Mouse (Mus musculus) adrenal gland, adult (tissue): ENCODE results near the gene Srp68.

Source experiments
- DNase-seq, 2 experiments: peaks; one replicate each; pipeline ENCODE4 v3.0.0; 2022 to 2023; ENCODE audit warnings: low spot score in 1 of 2; ENCODE audit not compliant: inconsistent age in 2 of 2

The Srp68 gene

GRCm38 (mm10) chr11:116274045-116274666, at the start of gene Srp68:
Srp68 (minus strand) TSS chr11:116274217.
- DNase-seq, result peak; percentile 93 to 98

GRCm38 (mm10) chr11:116318719-116319659, 45.0 kb upstream of the Srp68 start:
- peak; percentile 85 to 95 for DNase-seq

GRCm38 (mm10) chr11:116312359-116312758, 38.3 kb upstream of the Srp68 start:
- no peak for DNase-seq

GRCm38 (mm10) chr11:116311169-116311568, 37.2 kb upstream of the Srp68 start:
- DNase-seq, result no peak

GRCm38 (mm10) chr11:116309601-116310000, 35.6 kb upstream of the Srp68 start:
- DNase-seq, result no peak

GRCm38 (mm10) chr11:116307762-116308531, 33.9 kb upstream of the Srp68 start:
- DNase-seq, result no peak

- DNase-seq, result no peak
Observed at GRCm38 (mm10) chr11:116307019-116307725, 33.2 kb upstream of the Srp68 start, which contains the start of gene Exoc7. Exoc7 (minus strand) TSS chr11:116307233.

GRCm38 (mm10) chr11:116306126-116306982, 32.3 kb upstream of the Srp68 start:
- DNase-seq, result peak; percentile 94 to 98

GRCm38 (mm10) chr11:116305423-116305822, 31.4 kb upstream of the Srp68 start:
- DNase-seq, result no peak

- DNase-seq, result no peak
Observed at GRCm38 (mm10) chr11:116298621-116299020, 24.6 kb upstream of the Srp68 start.

GRCm38 (mm10) chr11:116298221-116298620, 24.2 kb upstream of the Srp68 start:
- no peak for DNase-seq

GRCm38 (mm10) chr11:116297017-116297416, 23.0 kb upstream of the Srp68 start:
- DNase-seq, result no peak

- peak in 1 of 2 experiments; percentile 62 for DNase-seq
Observed at GRCm38 (mm10) chr11:116296191-116296734, 22.2 kb upstream of the Srp68 start.

- DNase-seq, result peak; percentile 35 to 76
Observed at GRCm38 (mm10) chr11:116294319-116294718, 20.3 kb upstream of the Srp68 start.

GRCm38 (mm10) chr11:116293538-116294137, 19.6 kb upstream of the Srp68 start:
- DNase-seq, result no peak

- no peak for DNase-seq
Observed at GRCm38 (mm10) chr11:116292401-116292800, 18.4 kb upstream of the Srp68 start.

- DNase-seq, result no peak
Observed at GRCm38 (mm10) chr11:116290556-116290955, 16.5 kb upstream of the Srp68 start.

- DNase-seq, result no peak
Observed at GRCm38 (mm10) chr11:116287351-116287750, 13.3 kb upstream of the Srp68 start.

GRCm38 (mm10) chr11:116285770-116286191, 11.8 kb upstream of the Srp68 start:
- no peak for DNase-seq
